In genomic region chr2:29817426-29818232, GRCm38 (mm10) we compare ENCODE assay signal across 8 mouse cellular contexts. TPM values are rescaled to one million over a fixed set of nuclear protein-coding genes. Genes with fewer than 3 reads are reported as not detected.
DNase-seq lines count a peak whose midpoint lies in the region; ATAC-seq and TF ChIP-seq lines count a peak whose summit lies in the region.

No protein-coding gene starts in this region.

- POLR2A ChIA-PET in Patski (lab: Charles Lee) = interaction anchor here (0.6 to 1.4 kb wide), 3 partner anchors 43 to 92 kb away, joined by 3 to 5 read pairs (median 3); no protein-coding TSS in a partner anchor

- peaks cover 28% of the 10 kb centered on the region for H3K4me1 ChIP-seq in hindbrain, embryonic 12.5 days

- DNase-seq in Patski (ENCODE audit: low read depth, low spot score) = peak; percentile 63
- peak; percentile 94 to 96 for DNase-seq in cerebellum, postnatal 10 days
- DNase-seq in frontal cortex, postnatal 10 days (ENCODE audit: low spot score in 2 of 2) = peak; percentile 73 to 83
- peak; percentile 92 to 93 for DNase-seq in layer of hippocampus, postnatal 14 days (ENCODE audit: low spot score in 2 of 2)
- peak; percentile 91 for DNase-seq in lung, postnatal 36 days
- peak; percentile 74 for DNase-seq in retina, postnatal 7 days (ENCODE audit: low read depth, low spot score)
- peak; percentile 56 to 66 for DNase-seq in urinary bladder, adult 18-20 months (ENCODE audit: low spot score in 2 of 2)

- no peak overlapping the region for H3K4me3 ChIP-seq in hindbrain, embryonic 12.5 days

- H3K9ac ChIP-seq in hindbrain, embryonic 12.5 days = no peak overlapping the region

- no peaks in the 10 kb centered on the region for H3K9me3 ChIP-seq in hindbrain, embryonic 12.5 days (replicated peaks)

- CTCF ChIA-PET in Patski (lab: Charles Lee) = interaction anchor here (0.7 to 3.7 kb wide), 13 partner anchors 8 to 103 kb away, joined by 3 to 33 read pairs (median 3); partner anchors contain the start of gene Slc27a4

- H3K27me3 ChIP-seq in Patski = no peaks in the 10 kb centered on the region
- H3K27me3 ChIP-seq in hindbrain, embryonic 12.5 days = no peaks in the 10 kb centered on the region

- ATAC-seq in Patski = peak; percentile 64
- ATAC-seq in hindbrain, embryonic 12.5 days (ENCODE audit: low FRiP score) = peak; percentile 46

- in situ Hi-C loops in Patski (cut with MboI; ENCODE audit: low pct_unique_long_range_greater_than_20kb) = loop anchor here (5.0 kb wide), 2 partner anchors 50 to 95 kb away; no protein-coding TSS in a partner anchor

- H3K36me3 ChIP-seq in hindbrain, embryonic 12.5 days = peaks cover 42% of the 10 kb centered on the region

- peak; percentile 88 for TF ChIP-seq CTCF in Patski (IDR thresholded peaks at IDR 0.05)

- 34% methylated on average over 8 of the region's 8 CpGs for WGBS in hindbrain, embryonic 12.5 days

- H3K27ac ChIP-seq in hindbrain, embryonic 12.5 days = peak overlapping the region; percentile 64; the same call in 1 of the 2 replicates

- peak overlapping the region; percentile 24; the same call in 1 of the 2 replicates for H3K4me2 ChIP-seq in hindbrain, embryonic 12.5 days (replicated peaks)

RNA-seq across cellular contexts. Expression of gene Urm1, which starts 2.2 kb away (rescaled TPM):
- polyA plus RNA-seq in Patski (2021) = 50.0 TPM
- 16.4 and 19.5 TPM in 2 replicates for polyA plus RNA-seq in hindbrain, embryonic 12.5 days (2016; fragmentation: Nextera tagmentation; extraction: Ambion mirVana)
- total RNA-seq in layer of hippocampus, postnatal 14 days (2021) = 10 to 100 TPM; 52.4 to 63.0 TPM

RNA-seq across cellular contexts. Expression of gene Slc27a4, which starts 15.2 kb away (rescaled TPM):
- 31.4 TPM for polyA plus RNA-seq in Patski (2021)
- 28.3 and 29.3 TPM in 2 replicates for polyA plus RNA-seq in hindbrain, embryonic 12.5 days (2016; fragmentation: Nextera tagmentation; extraction: Ambion mirVana)
- 10 to 100 TPM; 88.9 to 89.8 TPM for total RNA-seq in layer of hippocampus, postnatal 14 days (2021)

RNA-seq across cellular contexts. Expression of gene Trub2, which starts 29.3 kb away (rescaled TPM):
- polyA plus RNA-seq in Patski (2021) = 52.9 TPM
- polyA plus RNA-seq in hindbrain, embryonic 12.5 days (2016; fragmentation: Nextera tagmentation; extraction: Ambion mirVana) = 43.1 and 43.3 TPM in 2 replicates
- total RNA-seq in layer of hippocampus, postnatal 14 days (2021) = 10 to 100 TPM; 49.0 to 56.9 TPM

RNA-seq across cellular contexts. Expression of gene Coq4, which starts 30.3 kb away (rescaled TPM):
- 28.7 TPM for polyA plus RNA-seq in Patski (2021)
- polyA plus RNA-seq in hindbrain, embryonic 12.5 days (2016; fragmentation: Nextera tagmentation; extraction: Ambion mirVana) = 33.1 and 36.8 TPM in 2 replicates
- 10 to 100 TPM; 27.2 to 30.7 TPM for total RNA-seq in layer of hippocampus, postnatal 14 days (2021)

RNA-seq across cellular contexts. Expression of gene Cercam, which starts 51.3 kb away (rescaled TPM):
- polyA plus RNA-seq in Patski (2021) = 12.0 TPM
- polyA plus RNA-seq in hindbrain, embryonic 12.5 days (2016; fragmentation: Nextera tagmentation; extraction: Ambion mirVana) = 28.5 and 30.2 TPM in 2 replicates
- total RNA-seq in layer of hippocampus, postnatal 14 days (2021) = 10 to 100 TPM in 1 of 2 experiments, 1 to 10 TPM in 1; 8.0 to 12.2 TPM
